Mouse (Mus musculus) bone marrow macrophage, adult 2 months (primary cell): ENCODE data around the gene Ptgfrn.

Experiments used
- CTCF ChIP-seq: IDR thresholded peaks from 2 replicates; pipeline ENCODE4 v1.5.1; 2012; ENCODE audit warnings: low read depth, mild to moderate bottlenecking, low read length, moderate library complexity
- POLR2A ChIP-seq: IDR thresholded peaks from 2 replicates; pipeline ENCODE4 v1.6.1; 2012; ENCODE audit warnings: mild to moderate bottlenecking, low read depth, low read length, borderline replicate concordance

DNA sequence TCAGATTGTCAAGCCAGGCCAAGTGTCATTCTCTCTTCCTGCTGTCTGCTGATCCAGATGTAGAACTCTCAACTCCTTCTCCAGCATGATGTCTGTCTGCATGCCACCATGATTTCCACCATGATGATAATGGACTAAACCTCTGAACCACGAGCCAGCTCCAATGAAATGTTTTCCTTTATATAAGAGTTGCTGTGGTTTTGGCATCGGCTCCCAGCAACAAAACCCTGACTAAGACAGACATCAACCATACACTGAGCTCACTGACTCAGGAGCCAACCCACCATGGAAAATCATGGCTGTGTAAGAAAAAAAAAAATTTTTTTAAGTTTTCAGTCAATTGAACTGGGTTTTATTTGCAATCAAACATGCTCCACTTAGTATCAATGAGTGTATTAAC is 17.7 kb upstream of the Ptgfrn start:
- TF ChIP-seq CTCF, result no peak
- no peak for TF ChIP-seq POLR2A
